Mouse (Mus musculus) heart, embryonic 12.5 days (tissue): Measurements from ENCODE around the gene Adamts3. TPM values are rescaled to one million over a fixed set of nuclear protein-coding genes. Genes with fewer than 3 reads are reported as not detected.

ENCODE experiments used
- ATAC-seq: fragments of 200-750 bp; cut with Nextera tagmentation; 2 replicates; pipeline ENCODE4 v1.8.0; 2017; ENCODE audit warnings: moderate TSS enrichment, moderate library complexity; ENCODE audit not compliant: insufficient number of reproducible peaks, low FRiP score
- H3K27ac ChIP-seq: fragments of 300-500 bp; sonication (generic); 2 replicates; pipeline ENCODE4 v1.5.1; 2016; ENCODE audit warnings: mild to moderate bottlenecking, moderate library complexity; ENCODE audit not compliant: poor library complexity, severe bottlenecking
- H3K27me3 ChIP-seq: fragments of 300-500 bp; sonication (generic); replicated peaks from 2 replicates; pipeline ENCODE4 v1.6.1; 2016; ENCODE audit warnings: mild to moderate bottlenecking, moderate library complexity
- H3K36me3 ChIP-seq: fragments of 300-500 bp; sonication (generic); 2 replicates; pipeline ENCODE4 v1.6.1; 2016; ENCODE audit warnings: mild to moderate bottlenecking, moderate library complexity
- H3K4me1 ChIP-seq: fragments of 300-500 bp; sonication (generic); replicated peaks from 2 replicates; pipeline ENCODE4 v1.6.1; 2016; ENCODE audit warnings: mild to moderate bottlenecking
- H3K4me2 ChIP-seq: fragments of 300-500 bp; sonication (generic); 2 replicates; pipeline ENCODE4 v1.6.1; 2016; ENCODE audit warnings: mild to moderate bottlenecking, moderate library complexity
- H3K4me3 ChIP-seq: fragments of 300-500 bp; sonication (generic); 2 replicates; pipeline ENCODE4 v1.5.1; 2016; ENCODE audit warnings: mild to moderate bottlenecking
- H3K9ac ChIP-seq: fragments of 300-500 bp; sonication (generic); 2 replicates; pipeline ENCODE4 v1.6.1; 2016; ENCODE audit warnings: mild to moderate bottlenecking, moderate library complexity
- H3K9me3 ChIP-seq: fragments of 300-500 bp; sonication (generic); replicated peaks from 2 replicates; pipeline ENCODE4 v1.6.1; 2016; ENCODE audit warnings: mild to moderate bottlenecking, moderate library complexity
- WGBS: fragments of 180-500 bp; shearing (Covaris S2); methylation state at CpG from one replicate; pipeline ENCODE4 v1.1.7; 2016; 5-methylcytosine and 5-hydroxymethylcytosine counted together
- polyA plus RNA-seq: library from polyadenylated mRNA; unstranded; fragments of >200 nt; fragmentation: Nextera tagmentation; extraction: Ambion mirVana; gene quantifications from 2 replicates; pipeline ENCODE4 v1.2.1, GENCODE M21; 2016

Adamts3 gene
- polyA plus RNA-seq, 1 experiment from 2014 or later, result 6.0 TPM

DNA sequence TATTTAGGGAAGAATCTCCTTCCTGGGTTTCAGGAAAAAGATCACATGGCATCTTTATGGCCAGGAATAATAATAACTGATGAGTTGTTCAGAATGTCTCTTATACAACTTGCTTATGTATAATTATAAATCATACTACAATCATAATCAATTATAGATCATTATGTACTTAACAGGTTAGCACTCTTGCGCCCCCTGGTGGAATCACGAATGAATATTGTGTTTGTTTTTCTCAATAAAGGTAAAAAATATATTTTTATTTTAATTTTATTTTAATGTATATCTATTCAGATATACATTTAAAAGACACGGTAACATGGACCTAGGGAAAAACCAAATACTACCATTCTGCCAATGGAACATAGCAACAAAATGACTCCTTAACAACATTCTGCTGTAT, 63.6 kb downstream of the Adamts3 start:
- WGBS, result 19% methylated on average over 3 of the region's 3 CpGs
- no peak for ATAC-seq

DNA sequence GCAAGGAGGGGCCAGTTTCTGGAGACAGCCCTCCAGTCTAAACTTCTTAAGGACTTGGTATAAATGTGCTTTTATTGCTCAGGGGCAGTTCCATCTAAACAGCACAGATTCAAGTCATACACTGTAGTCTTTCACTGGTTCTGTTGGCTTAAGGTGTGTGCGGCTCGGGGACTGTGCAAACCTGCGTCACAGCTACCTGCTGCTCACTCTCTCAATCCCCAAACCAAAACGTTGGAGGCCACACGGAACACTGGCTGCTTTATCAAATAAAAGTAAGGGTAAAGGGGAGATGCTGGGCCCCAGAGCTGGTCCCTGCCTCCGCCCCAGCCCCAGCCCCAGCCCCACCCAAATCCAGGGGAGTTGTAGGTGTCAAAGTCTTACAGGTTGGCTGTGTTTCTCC, 66.5 kb downstream of the Adamts3 start:
- Histone ChIP-seq H3K27me3 (no peaks in the 10 kb centered on the region), H3K4me2 (no peak overlapping the region), H3K4me3 (no peak overlapping the region), H3K27ac (peak overlapping the region; percentile 6; the same call in 1 of the 2 replicates), H3K9me3 (no peaks in the 10 kb centered on the region), H3K36me3 (no peaks in the 10 kb centered on the region), H3K4me1 (no peaks in the 10 kb centered on the region), H3K9ac (no peak overlapping the region)
- 70% methylated on average over 6 of the region's 6 CpGs for WGBS
- no peak for ATAC-seq

More for the DNA sequence above, 63.6 kb downstream of the Adamts3 start:
- Histone ChIP-seq H3K36me3 (no peaks in the 10 kb centered on the region), H3K27me3 (no peaks in the 10 kb centered on the region), H3K4me3 (no peak overlapping the region), H3K9ac (no peak overlapping the region), H3K27ac (no peak overlapping the region), H3K4me2 (no peak overlapping the region), H3K9me3 (no peaks in the 10 kb centered on the region), H3K4me1 (no peaks in the 10 kb centered on the region)

DNA sequence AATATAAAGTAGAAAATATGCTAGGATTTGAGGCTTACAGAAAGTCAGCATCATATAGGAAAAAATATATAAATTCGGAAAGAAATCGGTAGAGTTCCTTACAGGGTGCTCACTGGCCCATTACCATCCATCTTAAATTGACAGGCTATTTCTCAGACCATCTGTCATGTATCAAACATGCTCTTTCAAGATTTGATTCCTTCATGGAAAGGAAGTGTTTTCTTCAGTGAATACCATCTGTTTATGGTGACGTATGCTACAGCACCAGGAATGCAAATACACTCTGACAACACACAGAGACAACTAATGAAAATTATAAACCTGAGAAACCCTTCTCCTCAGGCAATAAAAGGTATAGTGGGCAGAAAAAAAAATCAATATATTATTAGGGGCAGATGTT, 68.6 kb downstream of the Adamts3 start:
- Histone ChIP-seq H3K4me1 (no peaks in the 10 kb centered on the region), H3K36me3 (no peaks in the 10 kb centered on the region), H3K9me3 (no peaks in the 10 kb centered on the region), H3K4me3 (no peak overlapping the region), H3K27ac (no peak overlapping the region), H3K4me2 (no peak overlapping the region), H3K27me3 (no peaks in the 10 kb centered on the region), H3K9ac (no peak overlapping the region)
- ATAC-seq, result no peak
- WGBS, result 90% methylated on average over 3 of the region's 3 CpGs

DNA sequence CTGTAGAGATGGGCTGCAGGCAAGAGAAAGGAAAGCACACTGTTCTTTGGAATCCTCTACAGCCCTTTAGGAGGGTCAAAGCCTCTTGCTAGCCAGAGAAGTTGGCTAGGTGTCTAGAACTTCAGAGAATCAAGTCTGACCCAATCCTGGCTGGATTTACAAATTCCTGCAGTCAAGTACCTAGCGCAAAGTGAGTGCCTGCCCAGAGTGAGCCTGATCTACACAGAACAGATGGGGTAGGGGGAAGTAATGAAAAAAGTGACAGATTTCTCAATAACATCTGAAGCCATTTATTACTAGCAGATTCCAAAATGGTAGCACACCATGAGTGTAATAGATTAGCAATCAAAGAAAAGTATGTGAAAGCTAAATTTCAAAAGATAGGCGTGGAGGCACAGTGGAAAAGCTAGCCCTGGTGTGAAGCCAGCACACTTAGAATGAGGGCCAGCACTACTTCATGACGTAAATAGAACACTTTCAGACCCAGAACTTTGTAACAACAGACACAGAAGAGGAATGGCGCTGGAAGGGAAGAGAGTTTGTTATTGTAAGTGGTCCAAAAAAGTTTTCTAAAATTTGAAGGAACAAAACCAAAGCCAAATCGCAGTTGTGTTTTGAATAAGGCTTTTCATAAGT, 82.8 kb downstream of the Adamts3 start:
- Histone ChIP-seq H3K4me1 (no peaks in the 10 kb centered on the region), H3K27me3 (no peaks in the 10 kb centered on the region), H3K9me3 (no peaks in the 10 kb centered on the region), H3K4me2 (no peak overlapping the region), H3K4me3 (no peak overlapping the region), H3K9ac (no peak overlapping the region), H3K36me3 (no peaks in the 10 kb centered on the region), H3K27ac (no peak overlapping the region)
- WGBS, result 79% methylated on average over 5 of the region's 5 CpGs
- ATAC-seq, result no peak

DNA sequence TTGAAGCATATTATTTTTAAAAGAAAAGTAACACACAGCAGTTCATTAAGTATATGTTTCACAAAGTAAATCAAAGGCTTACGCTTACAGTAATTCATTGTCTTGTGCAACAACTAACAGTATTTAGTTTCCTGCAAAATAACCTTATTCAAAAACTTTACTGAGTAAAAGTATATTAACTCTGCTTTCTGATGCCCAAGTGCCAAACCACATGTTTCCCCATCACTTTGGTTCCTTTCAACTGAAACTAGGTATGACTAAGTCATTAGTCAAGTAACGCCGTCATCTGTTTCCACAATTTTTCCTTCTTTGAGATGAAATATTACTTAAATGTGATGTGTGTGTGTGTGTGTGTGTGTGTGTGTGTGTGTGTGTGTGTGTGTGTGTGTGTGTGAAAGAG, 89.4 kb downstream of the Adamts3 start:
- ATAC-seq, result no peak
- H3K9me3 ChIP-seq, result no peaks in the 10 kb centered on the region
- WGBS, result 95% methylated on average over 3 of the region's 3 CpGs

DNA sequence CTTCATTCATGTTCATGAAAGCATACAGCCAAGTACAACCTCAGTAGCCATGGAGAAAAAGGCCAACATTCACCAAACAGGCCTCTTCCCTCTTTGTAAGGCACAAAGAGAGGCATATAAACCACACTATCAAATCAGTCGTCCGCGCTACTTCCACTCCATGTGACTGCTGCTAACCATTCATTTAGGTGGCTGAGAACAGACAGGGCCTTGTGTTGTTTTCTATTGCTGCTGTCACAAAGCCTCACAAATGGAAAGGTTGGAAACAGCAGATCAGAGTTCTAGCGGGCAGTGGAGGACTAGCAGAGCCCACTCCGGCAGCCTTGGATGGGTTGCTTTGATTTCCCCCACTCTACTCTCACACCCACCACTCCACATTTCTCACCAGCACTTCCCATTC, 98.5 kb downstream of the Adamts3 start:
- no peak for ATAC-seq
- no peaks in the 10 kb centered on the region for H3K27me3 ChIP-seq
- H3K36me3 ChIP-seq, result no peaks in the 10 kb centered on the region
- H3K27ac ChIP-seq, result no peak overlapping the region
- H3K4me2 ChIP-seq, result no peak overlapping the region
- no peaks in the 10 kb centered on the region for H3K9me3 ChIP-seq
- 80% methylated on average over 5 of the region's 5 CpGs for WGBS
- no peak overlapping the region for H3K9ac ChIP-seq
- H3K4me3 ChIP-seq, result no peak overlapping the region
- no peaks in the 10 kb centered on the region for H3K4me1 ChIP-seq

More for the DNA sequence above, 89.4 kb downstream of the Adamts3 start:
- Histone ChIP-seq H3K4me2 (no peak overlapping the region), H3K4me1 (no peaks in the 10 kb centered on the region), H3K27ac (no peak overlapping the region), H3K27me3 (no peaks in the 10 kb centered on the region), H3K9ac (no peak overlapping the region), H3K36me3 (no peaks in the 10 kb centered on the region), H3K4me3 (no peak overlapping the region)

DNA sequence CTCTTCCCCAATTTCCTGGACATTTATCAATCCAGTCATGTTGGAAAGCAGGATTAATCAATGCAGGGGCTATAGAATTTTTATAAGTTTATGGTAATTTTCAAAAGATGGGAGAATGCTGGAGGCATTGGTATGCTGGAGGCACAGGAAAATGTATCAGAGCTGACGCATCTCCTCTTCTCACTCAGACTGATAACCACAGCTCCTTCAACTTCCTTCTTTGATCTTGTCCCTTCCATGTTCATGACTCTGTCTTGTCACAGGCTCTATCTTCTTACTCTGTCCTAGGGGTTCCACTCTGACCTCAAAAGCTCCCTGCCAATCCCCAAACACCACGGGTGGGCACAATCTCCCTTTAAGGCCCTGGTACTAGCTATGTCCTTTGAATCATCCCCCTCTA, 103.3 kb downstream of the Adamts3 start:
- Histone ChIP-seq H3K27ac (no peak overlapping the region), H3K4me3 (no peak overlapping the region)

DNA sequence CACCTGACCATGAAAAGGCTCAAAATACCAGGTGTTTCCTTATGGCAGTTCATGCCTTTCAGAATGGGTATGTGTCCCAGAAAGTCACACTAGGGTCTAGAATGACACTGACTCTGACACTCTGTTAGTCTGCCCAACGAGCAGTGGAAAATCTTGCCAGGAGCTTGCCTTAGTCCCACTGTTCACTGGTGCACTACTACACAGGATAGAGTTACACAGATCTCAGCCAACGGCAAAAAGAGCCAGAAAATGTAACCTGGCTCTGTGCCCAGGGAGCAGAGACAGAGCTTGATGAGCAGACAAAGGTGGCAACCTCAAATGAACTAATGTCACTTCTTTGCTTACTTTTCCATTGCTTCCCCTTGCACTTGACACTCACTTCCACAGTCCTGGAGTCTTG, 104.5 kb downstream of the Adamts3 start:
- no peak for ATAC-seq
- H3K4me1 ChIP-seq, result no peaks in the 10 kb centered on the region
- no peaks in the 10 kb centered on the region for H3K9me3 ChIP-seq
- H3K4me2 ChIP-seq, result no peak overlapping the region
- H3K27ac ChIP-seq, result no peak overlapping the region
- no peaks in the 10 kb centered on the region for H3K27me3 ChIP-seq
- WGBS, result 34% methylated on average over 2 of the region's 2 CpGs
- no peak overlapping the region for H3K9ac ChIP-seq
- no peaks in the 10 kb centered on the region for H3K36me3 ChIP-seq
- no peak overlapping the region for H3K4me3 ChIP-seq

More for the DNA sequence above, 103.3 kb downstream of the Adamts3 start:
- Histone ChIP-seq H3K27me3 (no peaks in the 10 kb centered on the region), H3K4me1 (no peaks in the 10 kb centered on the region), H3K4me2 (no peak overlapping the region), H3K9me3 (no peaks in the 10 kb centered on the region), H3K36me3 (no peaks in the 10 kb centered on the region), H3K9ac (no peak overlapping the region)
- 77% methylated on average over 2 of the region's 2 CpGs for WGBS
- ATAC-seq, result no peak

DNA sequence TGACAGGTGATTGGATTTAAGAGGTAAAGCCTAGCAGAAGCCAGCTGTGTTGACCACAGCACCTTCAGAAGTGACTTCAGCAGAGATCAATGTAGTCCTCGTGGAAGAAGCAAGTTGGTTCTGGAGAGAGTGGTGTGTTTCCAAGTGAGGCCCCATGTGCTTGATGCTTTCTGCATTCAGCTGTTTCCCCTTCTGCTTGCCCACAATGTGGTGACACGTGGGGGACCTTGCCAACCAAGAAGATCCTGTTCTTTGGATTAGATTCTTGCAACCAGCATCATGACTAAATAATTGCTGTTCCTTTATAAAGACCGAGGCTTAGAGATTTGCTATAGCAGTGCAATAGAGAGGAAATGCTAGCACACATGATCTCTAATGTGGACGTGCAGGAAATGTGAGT, 105.7 kb downstream of the Adamts3 start:
- ATAC-seq, result no peak
- no peaks in the 10 kb centered on the region for H3K36me3 ChIP-seq
- no peak overlapping the region for H3K27ac ChIP-seq
- H3K27me3 ChIP-seq, result no peaks in the 10 kb centered on the region
- no peak overlapping the region for H3K4me3 ChIP-seq
- no peaks in the 10 kb centered on the region for H3K4me1 ChIP-seq
- no peak overlapping the region for H3K9ac ChIP-seq
- H3K4me2 ChIP-seq, result no peak overlapping the region
- WGBS, result 72% methylated on average over 4 of the region's 4 CpGs
- H3K9me3 ChIP-seq, result no peaks in the 10 kb centered on the region

DNA sequence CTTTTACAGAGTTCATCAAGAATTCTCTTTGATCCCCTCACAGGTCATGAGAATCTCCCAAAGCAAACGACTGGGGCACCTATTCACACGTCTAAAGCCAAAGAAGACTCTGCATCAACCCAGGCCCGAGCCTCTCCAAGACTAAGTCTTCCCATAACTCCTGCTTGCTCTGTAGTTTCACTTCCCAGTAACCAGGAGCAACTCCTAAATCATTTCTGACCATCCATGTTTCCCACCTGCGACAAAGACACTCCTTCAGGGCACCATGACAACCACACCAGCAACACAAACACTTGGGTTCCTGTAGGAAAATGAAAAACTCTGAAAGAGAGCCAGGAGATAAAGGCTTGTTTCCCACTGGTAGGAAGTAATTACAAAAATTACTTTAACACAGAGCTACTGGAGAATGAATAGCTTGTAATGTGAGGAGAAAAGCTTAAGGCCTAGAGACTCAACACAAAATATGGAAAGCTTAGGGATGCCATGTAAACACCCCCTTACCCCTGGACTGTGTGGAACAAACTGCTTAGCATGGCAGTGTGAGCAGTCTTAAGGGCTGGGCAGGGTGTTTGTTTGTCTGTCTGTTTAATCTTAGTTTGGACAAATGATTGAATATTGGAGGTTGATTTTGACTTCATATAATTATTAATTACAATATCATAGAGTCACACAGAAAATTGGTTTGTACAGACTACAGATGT, 112.3 kb downstream of the Adamts3 start:
- H3K4me3 ChIP-seq, result no peak overlapping the region
- H3K4me1 ChIP-seq, result no peaks in the 10 kb centered on the region
- no peak overlapping the region for H3K27ac ChIP-seq
- 67% methylated on average over 4 of the region's 4 CpGs for WGBS
- no peak overlapping the region for H3K9ac ChIP-seq
- H3K9me3 ChIP-seq, result no peaks in the 10 kb centered on the region
- ATAC-seq, result no peak
- H3K4me2 ChIP-seq, result no peak overlapping the region
- H3K36me3 ChIP-seq, result no peaks in the 10 kb centered on the region
- no peaks in the 10 kb centered on the region for H3K27me3 ChIP-seq

DNA sequence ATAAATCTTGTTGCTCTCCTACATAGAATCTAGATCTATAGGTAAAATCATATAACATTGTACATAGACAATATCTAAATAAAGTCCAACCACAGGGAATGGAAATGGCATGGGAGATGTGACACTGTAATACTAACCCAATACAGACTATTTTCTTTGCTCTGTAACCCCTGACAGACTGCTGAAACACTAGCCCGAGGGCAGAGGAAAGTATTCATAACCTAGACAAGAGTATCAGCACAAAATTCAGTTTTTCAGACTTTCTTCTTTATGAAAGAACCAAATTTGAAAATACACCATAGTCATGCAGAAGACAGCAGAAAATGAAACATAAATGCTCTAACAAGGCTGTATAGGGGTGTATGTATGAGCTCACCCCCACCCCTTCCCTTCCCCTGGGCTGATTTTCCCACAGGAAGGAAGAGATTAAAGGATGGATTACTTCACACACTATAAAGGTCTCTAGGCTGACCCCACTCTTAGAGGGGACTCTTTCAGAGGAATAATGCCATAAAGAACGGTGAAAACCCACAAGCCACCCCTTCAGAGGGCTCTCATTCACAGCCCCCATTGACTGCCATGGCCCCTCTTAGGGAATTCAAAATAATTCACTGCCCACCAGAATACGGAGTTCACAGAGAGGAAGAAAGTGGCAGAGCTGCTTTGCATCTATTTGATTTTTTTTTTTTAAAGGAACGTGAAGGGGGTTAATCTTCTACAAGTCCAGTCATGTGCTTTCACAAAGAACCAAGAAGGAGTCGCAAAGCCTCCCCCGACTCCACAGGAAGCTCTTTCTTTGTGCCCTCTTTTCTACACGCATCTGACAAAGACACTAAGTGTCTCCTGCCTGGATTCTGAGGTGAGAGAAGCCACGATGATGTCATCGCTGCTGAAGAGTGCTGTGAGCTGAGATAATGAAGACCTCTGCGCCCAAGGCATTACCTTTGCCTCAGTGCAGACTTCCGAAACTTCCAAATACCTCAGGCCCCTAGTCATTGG, 119.6 kb downstream of the Adamts3 start:
- Histone ChIP-seq H3K36me3 (no peaks in the 10 kb centered on the region), H3K27ac (no peak overlapping the region), H3K27me3 (no peaks in the 10 kb centered on the region), H3K4me3 (0 out of 2 replicates have a peak overlapping the region, but pooled peaks have one; percentile 13), H3K9ac (no peak overlapping the region), H3K9me3 (no peaks in the 10 kb centered on the region), H3K4me1 (peaks cover 7% of the 10 kb centered on the region), H3K4me2 (peak overlapping the region; percentile 54)
- no peak for ATAC-seq
- WGBS, result 19% methylated on average over 11 of the region's 11 CpGs
